In the genomic region with DNA sequence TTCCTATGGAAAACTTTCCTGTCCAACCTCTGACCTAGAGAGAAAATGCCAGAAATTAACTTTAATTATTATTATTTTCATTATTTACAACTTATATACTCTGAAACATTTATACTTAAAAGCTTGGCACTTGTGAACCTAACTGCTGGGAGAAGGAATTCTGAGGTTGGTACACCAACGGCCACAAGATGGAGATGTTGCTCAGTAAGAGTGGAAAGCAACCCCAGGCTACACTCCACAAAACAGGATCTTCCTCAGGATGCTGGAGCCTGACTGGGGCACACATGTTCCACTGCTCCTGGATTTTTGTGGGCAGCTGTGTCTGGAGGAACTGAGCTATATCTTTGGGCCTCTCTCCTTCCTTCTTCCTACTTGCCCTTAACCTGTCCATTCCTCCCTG, we compare ENCODE assay signal across 9 mouse cellular contexts. TPM values are rescaled to one million over a fixed set of nuclear protein-coding genes. Genes with fewer than 3 reads are reported as not detected.
DNase-seq lines count a peak whose midpoint lies in the region; ATAC-seq and TF ChIP-seq lines count a peak whose summit lies in the region.
"Had no signal": no experiment of that assay in that cellular context is flagged by ENCODE, and none has a peak within 500 bp of the region (broad histone marks: within the 10 kb centered on the region; RNA-seq: fewer than 3 reads in every experiment).

No protein-coding gene starts in this region.

- ATAC-seq in kidney, postnatal 0 days (replicated peaks; ENCODE audit: low FRiP score, low read depth) = no peak
- no peak; the same call in 1 of the 2 replicates for ATAC-seq in kidney, embryonic 16.5 days (ENCODE audit: low FRiP score, low TSS enrichment)

- TF ChIP-seq CTCF in kidney, postnatal 0 days (IDR thresholded peaks at IDR 0.05; ENCODE audit: low read depth) = peak; percentile 75

- no peaks in the 10 kb centered on the region for H3K27me3 ChIP-seq in kidney, postnatal 0 days (ENCODE audit: insufficient read depth, low read length)
- H3K27me3 ChIP-seq in kidney, embryonic 16.5 days (ENCODE audit: insufficient read depth, low read length) = no peaks in the 10 kb centered on the region
- H3K27me3 ChIP-seq in embryonic facial prominence, embryonic 10.5 days (replicated peaks; ENCODE audit: low read depth, poor library complexity, severe bottlenecking) = no peaks in the 10 kb centered on the region
- H3K27me3 ChIP-seq: liver, embryonic 13.5 days had no signal

- no peaks in the 10 kb centered on the region for H3K9me3 ChIP-seq in kidney, postnatal 0 days (replicated peaks; ENCODE audit: low read length)
- H3K9me3 ChIP-seq in kidney, embryonic 16.5 days (ENCODE audit: low read length) = peaks cover 4% of the 10 kb centered on the region; the same call in 1 of the 2 replicates
- H3K9me3 ChIP-seq in embryonic facial prominence, embryonic 10.5 days = no peaks in the 10 kb centered on the region
- H3K9me3 ChIP-seq: liver, embryonic 13.5 days had no signal

- no peak overlapping the region for H3K4me3 ChIP-seq in kidney, postnatal 0 days (replicated peaks; ENCODE audit: low read depth, low read length)
- no peak overlapping the region for H3K4me3 ChIP-seq in kidney, embryonic 16.5 days (ENCODE audit: low read length)
- H3K4me3 ChIP-seq in embryonic facial prominence, embryonic 10.5 days = no peak overlapping the region
- H3K4me3 ChIP-seq: erythroblast, embryonic 14.5 days; liver, embryonic 13.5 days had no signal

- intact Hi-C loops in left cerebral cortex, postnatal 36 days (cut with DNase I) = loop anchor here (1.0 to 10.0 kb wide), 2 partner anchors 133 to 450 kb away; a partner anchor contains a TSS

- H3K4me2 ChIP-seq in kidney, postnatal 0 days (ENCODE audit: low read length) = no peak overlapping the region
- no peak overlapping the region for H3K4me2 ChIP-seq in kidney, embryonic 16.5 days (replicated peaks; ENCODE audit: low read depth, low read length)
- H3K4me2 ChIP-seq: liver, embryonic 13.5 days had no signal

- no peaks in the 10 kb centered on the region for H3K4me1 ChIP-seq in kidney, postnatal 0 days (replicated peaks; ENCODE audit: insufficient read depth, low read length)
- no peaks in the 10 kb centered on the region for H3K4me1 ChIP-seq in kidney, embryonic 16.5 days (ENCODE audit: insufficient read depth, low read length)
- no peaks in the 10 kb centered on the region for H3K4me1 ChIP-seq in embryonic facial prominence, embryonic 10.5 days
- H3K4me1 ChIP-seq: liver, embryonic 13.5 days had no signal

- no peak overlapping the region for H3K27ac ChIP-seq in kidney, postnatal 0 days
- no peak overlapping the region for H3K27ac ChIP-seq in kidney, embryonic 16.5 days (ENCODE audit: low read length)
- H3K27ac ChIP-seq in embryonic facial prominence, embryonic 10.5 days (replicated peaks) = no peak overlapping the region
- H3K27ac ChIP-seq: liver, embryonic 13.5 days had no signal

- peak; percentile 77 for DNase-seq in kidney, postnatal 0 days (ENCODE audit: low spot score)
- DNase-seq in R1 (ENCODE audit: low read depth, low spot score) = peak; percentile 53
- peak; percentile 44 for DNase-seq in embryonic facial prominence, embryonic 10.5 days (ENCODE audit: low spot score)
- DNase-seq in left cerebral cortex, postnatal 36 days (ENCODE audit: low spot score in 2 of 2) = peak; percentile 25 to 27
- peak; percentile 58 to 69 for DNase-seq in right cerebral cortex, postnatal 10 days (ENCODE audit: low spot score in 2 of 2)
- DNase-seq in thymus, postnatal 10 days (ENCODE audit: low spot score in 2 of 2) = no peak
- DNase-seq: liver, embryonic 13.5 days had no signal

- H3K36me3 ChIP-seq in kidney, postnatal 0 days (ENCODE audit: insufficient read depth, low read length) = peaks cover 19% of the 10 kb centered on the region; the same call in 1 of the 2 replicates
- H3K36me3 ChIP-seq in kidney, embryonic 16.5 days (ENCODE audit: insufficient read depth, low read length) = peaks cover 28% of the 10 kb centered on the region
- peaks cover 18% of the 10 kb centered on the region for H3K36me3 ChIP-seq in embryonic facial prominence, embryonic 10.5 days (replicated peaks)

- 17% methylated on average over 1 of the region's 1 CpGs for WGBS in kidney, postnatal 0 days
- WGBS in kidney, embryonic 16.5 days = 15% methylated on average over 1 of the region's 1 CpGs
- 12% methylated on average over 1 of the region's 1 CpGs for WGBS in embryonic facial prominence, embryonic 10.5 days

- no peak overlapping the region for H3K9ac ChIP-seq in kidney, postnatal 0 days (ENCODE audit: low read depth, low read length)
- no peak overlapping the region for H3K9ac ChIP-seq in kidney, embryonic 16.5 days (replicated peaks; ENCODE audit: low read length)
- H3K9ac ChIP-seq: liver, embryonic 13.5 days had no signal

RNA-seq across cellular contexts. Expression of a gene that starts 21.8 kb away (rescaled TPM):
- 101 and 112 TPM in 2 replicates for polyA plus RNA-seq in kidney, postnatal 0 days (2015; fragmentation: Nextera tagmentation; extraction: Ambion mirVana)
- 110 and 115 TPM in 2 replicates for polyA plus RNA-seq in kidney, embryonic 16.5 days (2015; fragmentation: Nextera tagmentation; extraction: Ambion mirVana)
- polyA plus RNA-seq in embryonic facial prominence, embryonic 10.5 days (2016; fragmentation: Nextera tagmentation; extraction: Ambion mirVana) = 59.5 and 67.4 TPM in 2 replicates
- total RNA-seq in left cerebral cortex, postnatal 36 days (2021) = 10 to 100 TPM; 76.2 to 80.4 TPM

RNA-seq across cellular contexts. Expression of a gene that starts 21.9 kb away (rescaled TPM):
- 11.9 and 13.8 TPM in 2 replicates for polyA plus RNA-seq in kidney, postnatal 0 days (2015; fragmentation: Nextera tagmentation; extraction: Ambion mirVana)
- 13.9 and 15.8 TPM in 2 replicates for polyA plus RNA-seq in kidney, embryonic 16.5 days (2015; fragmentation: Nextera tagmentation; extraction: Ambion mirVana)
- polyA plus RNA-seq in embryonic facial prominence, embryonic 10.5 days (2016; fragmentation: Nextera tagmentation; extraction: Ambion mirVana) = 17.3 and 18.1 TPM in 2 replicates
- total RNA-seq in left cerebral cortex, postnatal 36 days (2021) = 10 to 100 TPM; 42.5 to 51.8 TPM

Comparison
In these comparisons a context has a peak if more than half of its experiments do, and no peak if none do; other contexts are left out.
1. DNase-seq: peak in kidney, postnatal 0 days (single experiment), R1 (single experiment), embryonic facial prominence, embryonic 10.5 days (single experiment), left cerebral cortex, postnatal 36 days (2 of 2) and right cerebral cortex, postnatal 10 days (2 of 2); none in thymus, postnatal 10 days (0 of 2).